Mouse (Mus musculus): ENCODE results near the gene Frmd8. TPM values are rescaled to one million over a fixed set of nuclear protein-coding genes. Genes with fewer than 3 reads are reported as not detected.
"Not testable (repeated sequence)": the region's sequence is repeated elsewhere in the genome, so short reads cannot be mapped to it uniquely, and the experiment has no call there.

Frmd8 gene
- polyA plus RNA-seq, 1 experiment from 2014 or later = 21.2 TPM

DNA sequence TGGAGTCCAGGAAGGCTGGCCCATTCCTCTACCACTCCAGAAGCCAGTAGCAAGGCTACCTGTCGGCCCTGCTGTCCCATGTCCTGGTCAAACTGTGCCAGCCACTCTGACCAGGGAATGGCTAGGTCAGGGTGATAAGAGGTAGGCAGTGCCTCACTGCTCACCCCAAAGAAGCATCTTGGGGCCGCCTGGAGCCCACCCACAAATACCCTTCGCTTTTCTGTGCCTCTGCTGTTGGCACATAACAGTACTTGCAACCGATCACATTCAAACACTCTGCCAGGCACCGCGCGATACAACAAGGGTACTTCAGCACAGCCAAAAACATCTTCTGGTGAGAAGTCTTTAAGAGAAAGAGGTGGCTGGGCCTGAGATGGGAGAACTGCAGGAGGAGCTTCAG lies 17.2 kb upstream of the Frmd8 start:
- 92% methylated on average over 7 of the region's 7 CpGs for WGBS
- Histone ChIP-seq H3K27me3 (ENCODE audit: control insufficient read depth, insufficient read depth, low read length) (no peaks in the 10 kb centered on the region), H3K4me1 (ENCODE audit: control insufficient read depth, insufficient read depth, low read length) (peaks cover 5% of the 10 kb centered on the region; the same call in 1 of the 2 replicates), H3K4me3 (ENCODE audit: low read depth, low read length) (no peak overlapping the region), H3K36me3 (ENCODE audit: control insufficient read depth, insufficient read depth, low read length) (peaks cover 5% of the 10 kb centered on the region; the same call in 1 of the 2 replicates), H3K27ac (replicated peaks; ENCODE audit: low read depth, low read length) (no peak overlapping the region), H3K4me2 (ENCODE audit: low read depth, severe bottlenecking) (no peak overlapping the region), H3K9me3 (ENCODE audit: control insufficient read depth, low read length) (no peaks in the 10 kb centered on the region), H3K9ac (ENCODE audit: low read length) (no peak overlapping the region)
- DNase-seq (ENCODE audit: low spot score) (no peak), ATAC-seq (ENCODE audit: insufficient number of reproducible peaks, low FRiP score, low TSS enrichment, low read depth) (no peak)

GRCm38 (mm10) chr19:5891521-5892258 lies 16.6 kb upstream of the Frmd8 start:
- H3K27ac ChIP-seq (replicated peaks; ENCODE audit: low read depth, low read length) = no peak overlapping the region
- H3K4me1 ChIP-seq (ENCODE audit: control insufficient read depth, insufficient read depth, low read length) = peaks cover 5% of the 10 kb centered on the region; the same call in 1 of the 2 replicates
- no peak overlapping the region for H3K4me3 ChIP-seq (ENCODE audit: low read depth, low read length)
- no peak overlapping the region for H3K9ac ChIP-seq (ENCODE audit: low read length)
- H3K36me3 ChIP-seq (ENCODE audit: control insufficient read depth, insufficient read depth, low read length) = peaks cover 5% of the 10 kb centered on the region; the same call in 1 of the 2 replicates
- no peaks in the 10 kb centered on the region for H3K27me3 ChIP-seq (ENCODE audit: control insufficient read depth, insufficient read depth, low read length)
- no peak overlapping the region; the same call in 1 of the 2 replicates for H3K4me2 ChIP-seq (ENCODE audit: low read depth, severe bottlenecking)
- no peaks in the 10 kb centered on the region for H3K9me3 ChIP-seq (ENCODE audit: control insufficient read depth, low read length)
- DNase-seq (ENCODE audit: low spot score) (no peak), ATAC-seq (ENCODE audit: insufficient number of reproducible peaks, low FRiP score, low TSS enrichment, low read depth) (no peak)
- 95% methylated on average over 12 of the region's 12 CpGs for WGBS

DNA sequence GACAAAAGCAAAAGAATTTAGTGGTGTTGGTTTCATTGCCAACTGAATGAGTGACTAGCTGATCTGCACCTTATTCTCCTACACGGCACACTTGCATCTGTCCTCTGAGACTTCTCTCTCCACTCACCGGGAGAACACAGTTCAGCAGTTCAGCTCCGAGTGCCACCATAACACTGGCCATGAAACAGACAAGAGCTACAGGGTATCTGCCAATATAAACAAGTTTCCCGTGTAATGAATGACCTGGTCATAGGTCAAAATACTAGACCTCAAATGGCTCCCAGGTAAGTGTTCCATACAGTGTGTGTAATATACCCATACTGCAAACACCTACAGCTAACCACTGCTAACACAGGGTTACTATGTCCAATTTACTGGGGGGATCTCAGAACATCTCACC lies 14.1 kb upstream of the Frmd8 start:
- Histone ChIP-seq H3K9me3 (ENCODE audit: control insufficient read depth, low read length) (no peaks in the 10 kb centered on the region), H3K36me3 (ENCODE audit: control insufficient read depth, insufficient read depth, low read length) (peaks cover 5% of the 10 kb centered on the region; the same call in 1 of the 2 replicates), H3K4me2 (ENCODE audit: low read depth, severe bottlenecking) (no peak overlapping the region), H3K27me3 (ENCODE audit: control insufficient read depth, insufficient read depth, low read length) (no peaks in the 10 kb centered on the region), H3K9ac (ENCODE audit: low read length) (no peak overlapping the region), H3K4me3 (ENCODE audit: low read depth, low read length) (no peak overlapping the region), H3K4me1 (ENCODE audit: control insufficient read depth, insufficient read depth, low read length) (peaks cover 5% of the 10 kb centered on the region; the same call in 1 of the 2 replicates), H3K27ac (replicated peaks; ENCODE audit: low read depth, low read length) (no peak overlapping the region)
- no peak for DNase-seq (ENCODE audit: low spot score)
- WGBS = 82% methylated on average over 4 of the region's 4 CpGs
- ATAC-seq (ENCODE audit: insufficient number of reproducible peaks, low FRiP score, low TSS enrichment, low read depth) = no peak

- Histone ChIP-seq H3K4me3 (ENCODE audit: low read depth, low read length) (no peak overlapping the region), H3K4me1 (ENCODE audit: control insufficient read depth, insufficient read depth, low read length) (no peaks in the 10 kb centered on the region), H3K4me2 (ENCODE audit: low read depth, severe bottlenecking) (no peak overlapping the region), H3K27ac (replicated peaks; ENCODE audit: low read depth, low read length) (no peak overlapping the region), H3K9me3 (ENCODE audit: control insufficient read depth, low read length) (no peaks in the 10 kb centered on the region), H3K9ac (ENCODE audit: low read length) (no peak overlapping the region), H3K36me3 (ENCODE audit: control insufficient read depth, insufficient read depth, low read length) (peaks cover 5% of the 10 kb centered on the region; the same call in 1 of the 2 replicates), H3K27me3 (ENCODE audit: control insufficient read depth, insufficient read depth, low read length) (no peaks in the 10 kb centered on the region)
- no peak for DNase-seq (ENCODE audit: low spot score)
- ATAC-seq (ENCODE audit: insufficient number of reproducible peaks, low FRiP score, low TSS enrichment, low read depth) = no peak
- 80% methylated on average over 3 of the region's 3 CpGs for WGBS
Measured at GRCm38 (mm10) chr19:5887234-5887815, 12.3 kb upstream of the Frmd8 start.

DNA sequence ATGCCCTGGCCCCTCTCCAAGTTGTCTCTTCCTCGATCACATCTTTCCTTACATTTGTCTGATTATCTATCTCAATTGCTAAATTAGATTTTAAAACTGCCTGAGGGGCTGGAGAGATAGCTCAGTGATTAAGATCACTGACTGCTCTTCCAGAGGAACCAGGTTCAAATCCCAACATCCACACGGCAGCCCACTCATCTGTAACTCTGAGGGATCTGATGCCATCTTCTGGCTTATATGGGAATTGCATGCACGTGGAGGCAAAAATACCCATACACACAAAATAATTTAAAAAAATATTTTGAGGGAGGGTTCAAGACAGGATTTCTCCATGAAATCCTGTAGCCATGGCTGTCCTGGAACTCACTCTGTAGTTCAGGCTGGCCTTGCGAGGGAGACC lies 10.8 kb upstream of the Frmd8 start:
- no peaks in the 10 kb centered on the region for H3K4me1 ChIP-seq (ENCODE audit: control insufficient read depth, insufficient read depth, low read length)
- H3K36me3 ChIP-seq (ENCODE audit: control insufficient read depth, insufficient read depth, low read length) = no peaks in the 10 kb centered on the region
- no peaks in the 10 kb centered on the region for H3K9me3 ChIP-seq (ENCODE audit: control insufficient read depth, low read length)
- no peak overlapping the region for H3K9ac ChIP-seq (ENCODE audit: low read length)
- H3K27ac ChIP-seq (replicated peaks; ENCODE audit: low read depth, low read length) = no peak overlapping the region
- ATAC-seq (ENCODE audit: insufficient number of reproducible peaks, low FRiP score, low TSS enrichment, low read depth) (no peak), DNase-seq (ENCODE audit: low spot score) (peak; percentile 38)
- no peaks in the 10 kb centered on the region for H3K27me3 ChIP-seq (ENCODE audit: control insufficient read depth, insufficient read depth, low read length)
- H3K4me2 ChIP-seq (ENCODE audit: low read depth, severe bottlenecking) = no peak overlapping the region
- H3K4me3 ChIP-seq (ENCODE audit: low read depth, low read length) = no peak overlapping the region
- 61% methylated on average over 4 of the region's 4 CpGs for WGBS

DNA sequence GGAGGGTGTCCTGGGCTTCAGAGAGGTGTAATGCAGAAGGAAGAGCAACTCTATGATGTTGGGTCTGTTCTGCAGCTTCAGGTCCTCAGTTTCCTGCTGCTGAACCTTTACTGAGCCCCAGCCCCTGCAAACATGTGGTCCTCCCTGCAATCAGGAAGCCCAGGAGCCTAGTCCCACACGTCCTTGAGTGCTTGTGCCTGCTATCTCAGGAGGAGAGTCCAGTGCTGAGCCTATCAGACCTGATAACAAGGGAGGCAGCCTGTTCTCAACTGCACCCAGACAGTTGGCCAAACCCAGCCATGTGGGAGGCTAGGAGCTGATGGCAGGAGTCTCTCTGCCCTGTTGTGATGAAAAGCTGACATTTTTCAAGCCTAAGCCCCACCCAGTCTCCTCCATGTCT lies 8.9 kb upstream of the Frmd8 start:
- Histone ChIP-seq H3K36me3 (ENCODE audit: control insufficient read depth, insufficient read depth, low read length) (no peaks in the 10 kb centered on the region), H3K9ac (ENCODE audit: low read length) (no peak overlapping the region), H3K27me3 (ENCODE audit: control insufficient read depth, insufficient read depth, low read length) (no peaks in the 10 kb centered on the region), H3K4me1 (ENCODE audit: control insufficient read depth, insufficient read depth, low read length) (no peaks in the 10 kb centered on the region), H3K9me3 (ENCODE audit: control insufficient read depth, low read length) (no peaks in the 10 kb centered on the region), H3K27ac (replicated peaks; ENCODE audit: low read depth, low read length) (no peak overlapping the region), H3K4me2 (ENCODE audit: low read depth, severe bottlenecking) (no peak overlapping the region), H3K4me3 (ENCODE audit: low read depth, low read length) (no peak overlapping the region)
- ATAC-seq (ENCODE audit: insufficient number of reproducible peaks, low FRiP score, low TSS enrichment, low read depth) = no peak
- 40% methylated on average over 1 of the region's 1 CpGs for WGBS
- no peak for DNase-seq (ENCODE audit: low spot score)

GRCm38 (mm10) chr19:5882079-5882478 lies 7.0 kb upstream of the Frmd8 start:
- H3K9ac ChIP-seq (ENCODE audit: low read length); DNase-seq (ENCODE audit: low spot score); H3K4me1 ChIP-seq (ENCODE audit: control insufficient read depth, insufficient read depth, low read length); H3K4me3 ChIP-seq (ENCODE audit: low read depth, low read length); H3K4me2 ChIP-seq (ENCODE audit: low read depth, severe bottlenecking); H3K27ac ChIP-seq (replicated peaks; ENCODE audit: low read depth, low read length); ATAC-seq (ENCODE audit: insufficient number of reproducible peaks, low FRiP score, low TSS enrichment, low read depth); H3K36me3 ChIP-seq (ENCODE audit: control insufficient read depth, insufficient read depth, low read length); H3K27me3 ChIP-seq (ENCODE audit: control insufficient read depth, insufficient read depth, low read length); H3K9me3 ChIP-seq (ENCODE audit: control insufficient read depth, low read length): not testable (repeated sequence)
- 85% methylated on average over 5 of the region's 5 CpGs for WGBS

DNA sequence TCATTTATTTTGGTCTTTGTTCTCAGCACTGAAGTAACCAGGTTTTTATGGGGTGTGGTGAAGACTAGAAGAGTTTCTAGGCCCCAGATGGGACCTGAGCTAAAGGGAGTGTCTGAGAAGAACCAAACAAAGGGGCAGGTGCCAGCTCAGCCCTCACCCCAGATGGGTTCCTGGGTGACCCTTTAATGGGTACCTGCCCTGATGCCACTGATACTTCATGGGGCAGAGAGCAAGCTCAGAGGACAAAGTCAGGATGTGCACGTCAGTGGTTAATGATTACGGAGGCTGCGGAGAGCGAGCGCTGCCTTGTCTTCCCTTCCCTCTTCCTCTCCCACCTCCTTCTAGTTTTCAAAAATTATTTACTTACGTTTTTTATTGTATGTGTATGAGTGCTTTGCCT lies 6.1 kb upstream of the Frmd8 start:
- Histone ChIP-seq H3K9ac (ENCODE audit: low read length) (no peak overlapping the region), H3K36me3 (ENCODE audit: control insufficient read depth, insufficient read depth, low read length) (no peaks in the 10 kb centered on the region), H3K27me3 (ENCODE audit: control insufficient read depth, insufficient read depth, low read length) (no peaks in the 10 kb centered on the region), H3K4me3 (ENCODE audit: low read depth, low read length) (no peak overlapping the region), H3K27ac (replicated peaks; ENCODE audit: low read depth, low read length) (no peak overlapping the region), H3K4me2 (ENCODE audit: low read depth, severe bottlenecking) (no peak overlapping the region), H3K4me1 (ENCODE audit: control insufficient read depth, insufficient read depth, low read length) (no peaks in the 10 kb centered on the region), H3K9me3 (ENCODE audit: control insufficient read depth, low read length) (no peaks in the 10 kb centered on the region)
- WGBS = 91% methylated on average over 6 of the region's 6 CpGs
- ATAC-seq (ENCODE audit: insufficient number of reproducible peaks, low FRiP score, low TSS enrichment, low read depth) (no peak), DNase-seq (ENCODE audit: low spot score) (no peak)

All from limb, embryonic 11.5 days (tissue).